Mouse (Mus musculus): Measurements from ENCODE around the gene Vpreb1. TPM values are rescaled to one million over a fixed set of nuclear protein-coding genes. Genes with fewer than 3 reads are reported as not detected.

The Vpreb1 gene
- polyA plus RNA-seq, 1 experiment, result 0.83 TPM

DNA sequence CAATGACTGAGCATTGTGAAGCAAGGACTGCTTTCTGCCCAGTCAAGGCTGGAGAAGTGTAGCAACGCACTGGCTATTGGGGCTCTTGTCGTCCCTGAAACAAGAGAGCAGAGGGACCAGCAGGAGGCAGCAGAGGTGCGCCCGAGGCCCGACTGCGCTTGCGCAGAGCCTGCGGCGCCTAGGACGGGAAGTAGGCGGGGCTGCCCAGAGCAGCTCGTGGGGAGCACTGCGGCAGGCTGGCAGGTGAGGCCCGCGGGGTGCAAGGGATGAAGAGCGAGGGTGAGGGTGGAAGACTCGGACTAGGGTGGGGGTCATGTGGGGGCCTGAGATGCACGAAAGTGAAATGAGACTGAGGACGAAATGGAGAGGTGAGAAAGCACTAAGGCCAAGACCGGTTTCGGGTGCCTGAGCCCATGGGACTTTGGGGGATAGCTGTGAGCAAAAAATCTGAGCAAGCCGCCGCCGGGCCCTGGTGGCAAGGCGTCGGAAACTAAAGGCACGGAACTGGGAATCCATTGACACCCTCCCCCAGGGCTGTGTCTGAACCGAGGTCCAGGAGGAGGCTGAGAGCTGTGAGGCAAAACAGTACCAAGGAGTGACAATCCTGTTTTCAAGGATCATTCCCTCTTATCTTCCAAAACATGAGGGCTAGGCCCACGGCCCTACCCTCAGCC is 25.9 kb upstream of the Vpreb1 start, which contains the start of gene Ppm1f:
Ppm1f (plus strand) TSS at position 88 of the 674 bp plus-strand sequence.
- Histone ChIP-seq H3K27me3 (ENCODE audit: control insufficient read depth, insufficient read depth, insufficient read length) (no peaks in the 10 kb centered on the region), H3K4me2 (ENCODE audit: low read depth) (peak within 1 kb of the TSS; percentile 97), H3ac (ENCODE audit: control insufficient read depth, insufficient read length) (peak within 1 kb of the TSS; percentile 50), H3K4me3 (peak within 1 kb of the TSS; percentile 59), H3K36me3 (ENCODE audit: control insufficient read depth, insufficient read depth) (peaks cover under 1% of the 10 kb centered on the region), H3K79me2 (ENCODE audit: control insufficient read depth, insufficient read depth) (no peaks in the 10 kb centered on the region)
- peak; percentile 89 for TF ChIP-seq POLR2A (IDR thresholded peaks at IDR 0.05; ENCODE audit: insufficient read length, low read depth)
- no peak for TF ChIP-seq SRF (IDR thresholded peaks at IDR 0.05; ENCODE audit: control insufficient read depth, insufficient read length, low read depth)
- TF ChIP-seq E2F4 (IDR thresholded peaks at IDR 0.05; ENCODE audit: insufficient read depth), result no peak
- TF ChIP-seq POLR2AphosphoS2 (IDR thresholded peaks at IDR 0.05; ENCODE audit: insufficient read length, low read depth), result peak; percentile 87
- no peak for TF ChIP-seq REST (IDR thresholded peaks at IDR 0.05; ENCODE audit: insufficient read depth, insufficient read length)
- peak in 1 of 3 experiments; percentile 45 for TF ChIP-seq MYOD1 (IDR thresholded peaks at IDR 0.05; ENCODE audit: control insufficient read depth in 1 of 3, insufficient read length in 2 of 3, low read depth in 2 of 3)
- TF ChIP-seq TCF3 (IDR thresholded peaks at IDR 0.05; ENCODE audit: insufficient read length, low read depth), result no peak
- TF ChIP-seq MYOG (IDR thresholded peaks at IDR 0.05; ENCODE audit: control insufficient read depth in 1 of 3, insufficient read depth in 1 of 3, insufficient read length in 2 of 3, low read depth in 2 of 3), result peak in 1 of 3 experiments; percentile 30
- no peak for TF ChIP-seq CEBPB (IDR thresholded peaks at IDR 0.05; ENCODE audit: insufficient read depth, poor library complexity, severe bottlenecking)
- no peak for TF ChIP-seq TCF12 (IDR thresholded peaks at IDR 0.05; ENCODE audit: insufficient read depth, poor library complexity, severe bottlenecking)
- no peak for TF ChIP-seq MAX (IDR thresholded peaks at IDR 0.05; ENCODE audit: low read depth)

DNA sequence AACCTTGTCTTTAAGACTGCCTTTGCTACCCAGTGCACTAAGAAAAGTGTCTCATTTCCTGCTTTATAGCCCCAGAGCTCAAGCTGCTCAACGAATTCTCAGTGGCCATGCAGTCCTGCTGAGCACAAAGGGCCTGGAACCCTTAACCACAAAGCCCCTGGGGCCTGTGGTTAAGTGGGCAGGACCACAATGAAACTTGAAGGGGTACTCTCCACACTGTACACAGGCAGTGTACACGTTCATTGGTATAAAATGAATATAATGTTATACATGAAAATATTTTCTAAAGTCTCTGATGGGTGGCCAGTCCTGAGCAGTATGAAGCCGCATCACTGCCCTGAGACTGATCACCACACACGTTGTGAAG is 25.4 kb upstream of the Vpreb1 start:
- peak overlapping the region; percentile 50 for H3ac ChIP-seq (ENCODE audit: control insufficient read depth, insufficient read length)
- H3K4me2 ChIP-seq (ENCODE audit: low read depth), result peak overlapping the region; percentile 97
- H3K4me3 ChIP-seq, result peak overlapping the region; percentile 59
- H3K36me3 ChIP-seq (ENCODE audit: control insufficient read depth, insufficient read depth), result peaks cover 6% of the 10 kb centered on the region
- no peaks in the 10 kb centered on the region for H3K79me2 ChIP-seq (ENCODE audit: control insufficient read depth, insufficient read depth)
- no peaks in the 10 kb centered on the region for H3K27me3 ChIP-seq (ENCODE audit: control insufficient read depth, insufficient read depth, insufficient read length)
- TF ChIP-seq MAX (IDR thresholded peaks at IDR 0.05; ENCODE audit: low read depth), result no peak
- no peak for TF ChIP-seq E2F4 (IDR thresholded peaks at IDR 0.05; ENCODE audit: insufficient read depth)
- TF ChIP-seq REST (IDR thresholded peaks at IDR 0.05; ENCODE audit: insufficient read depth, insufficient read length), result no peak
- no peak for TF ChIP-seq POLR2AphosphoS2 (IDR thresholded peaks at IDR 0.05; ENCODE audit: insufficient read length, low read depth)
- no peak for TF ChIP-seq MYOG (IDR thresholded peaks at IDR 0.05; ENCODE audit: control insufficient read depth in 1 of 3, insufficient read depth in 1 of 3, insufficient read length in 2 of 3, low read depth in 2 of 3)
- no peak for TF ChIP-seq CEBPB (IDR thresholded peaks at IDR 0.05; ENCODE audit: insufficient read depth, poor library complexity, severe bottlenecking)
- TF ChIP-seq TCF12 (IDR thresholded peaks at IDR 0.05; ENCODE audit: insufficient read depth, poor library complexity, severe bottlenecking), result no peak
- TF ChIP-seq TCF3 (IDR thresholded peaks at IDR 0.05; ENCODE audit: insufficient read length, low read depth), result no peak

DNA sequence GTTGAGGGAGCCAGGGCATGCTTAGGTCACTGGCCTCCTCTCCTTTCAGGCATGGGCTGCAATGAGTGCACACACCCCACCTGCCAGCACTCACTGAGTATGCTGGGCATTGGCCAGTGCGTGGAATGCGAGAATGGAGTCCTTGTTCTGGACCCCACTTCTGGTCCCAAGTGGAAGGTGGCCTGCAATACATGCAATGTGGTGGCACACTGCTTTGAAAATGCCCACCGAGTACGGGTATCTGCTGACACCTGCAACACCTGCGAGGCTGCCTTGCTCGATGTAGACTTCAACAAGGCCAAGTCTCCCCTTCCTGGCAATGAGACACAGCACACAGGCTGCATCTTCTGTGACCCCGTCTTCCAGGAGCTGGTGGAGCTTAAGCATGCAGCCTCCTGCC is 21.7 kb upstream of the Vpreb1 start:
- Histone ChIP-seq H3K79me2 (ENCODE audit: control insufficient read depth, insufficient read depth) (no peaks in the 10 kb centered on the region), H3K4me2 (ENCODE audit: low read depth) (no peak overlapping the region), H3ac (ENCODE audit: control insufficient read depth, insufficient read length) (no peak overlapping the region), H3K36me3 (ENCODE audit: control insufficient read depth, insufficient read depth) (peaks cover 23% of the 10 kb centered on the region), H3K27me3 (ENCODE audit: control insufficient read depth, insufficient read depth, insufficient read length) (no peaks in the 10 kb centered on the region), H3K4me3 (no peak overlapping the region)
- peak; percentile 35 for TF ChIP-seq POLR2AphosphoS2 (IDR thresholded peaks at IDR 0.05; ENCODE audit: insufficient read length, low read depth)
- no peak for TF ChIP-seq CEBPB (IDR thresholded peaks at IDR 0.05; ENCODE audit: insufficient read depth, poor library complexity, severe bottlenecking)

DNA sequence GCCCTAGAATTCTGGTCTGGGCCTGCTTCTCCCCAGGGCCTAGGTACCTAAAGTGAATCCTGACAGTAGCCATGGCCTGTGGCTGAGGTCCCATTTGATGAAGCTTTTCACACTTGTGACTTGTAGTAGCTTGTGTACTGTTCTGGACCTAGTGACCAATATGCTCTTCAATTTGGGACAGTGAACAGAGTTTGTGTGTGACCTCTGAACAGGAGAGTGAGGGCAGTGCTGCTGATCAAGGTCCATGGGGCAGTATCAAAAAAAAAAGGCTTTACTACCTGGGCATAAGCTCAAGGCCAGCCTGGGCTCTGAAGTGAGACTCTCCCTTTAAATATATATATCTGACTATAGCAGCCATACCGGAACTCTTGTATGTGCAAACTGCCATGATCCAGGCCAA is 17.7 kb upstream of the Vpreb1 start:
- no peak overlapping the region for H3K4me3 ChIP-seq
- H3K27me3 ChIP-seq (ENCODE audit: control insufficient read depth, insufficient read depth, insufficient read length), result no peaks in the 10 kb centered on the region
- no peak for TF ChIP-seq POLR2AphosphoS2 (IDR thresholded peaks at IDR 0.05; ENCODE audit: insufficient read length, low read depth)
- TF ChIP-seq MYOG (IDR thresholded peaks at IDR 0.05; ENCODE audit: control insufficient read depth in 1 of 3, insufficient read depth in 1 of 3, insufficient read length in 2 of 3, low read depth in 2 of 3), result no peak
- no peak for TF ChIP-seq POLR2A (IDR thresholded peaks at IDR 0.05; ENCODE audit: insufficient read length, low read depth)
- TF ChIP-seq REST (IDR thresholded peaks at IDR 0.05; ENCODE audit: insufficient read depth, insufficient read length), result no peak
- TF ChIP-seq MAX (IDR thresholded peaks at IDR 0.05; ENCODE audit: low read depth), result no peak
- H3ac ChIP-seq (ENCODE audit: control insufficient read depth, insufficient read length), result no peak overlapping the region
- H3K4me2 ChIP-seq (ENCODE audit: low read depth), result no peak overlapping the region
- H3K36me3 ChIP-seq (ENCODE audit: control insufficient read depth, insufficient read depth), result peaks cover 54% of the 10 kb centered on the region
- no peaks in the 10 kb centered on the region for H3K79me2 ChIP-seq (ENCODE audit: control insufficient read depth, insufficient read depth)

DNA sequence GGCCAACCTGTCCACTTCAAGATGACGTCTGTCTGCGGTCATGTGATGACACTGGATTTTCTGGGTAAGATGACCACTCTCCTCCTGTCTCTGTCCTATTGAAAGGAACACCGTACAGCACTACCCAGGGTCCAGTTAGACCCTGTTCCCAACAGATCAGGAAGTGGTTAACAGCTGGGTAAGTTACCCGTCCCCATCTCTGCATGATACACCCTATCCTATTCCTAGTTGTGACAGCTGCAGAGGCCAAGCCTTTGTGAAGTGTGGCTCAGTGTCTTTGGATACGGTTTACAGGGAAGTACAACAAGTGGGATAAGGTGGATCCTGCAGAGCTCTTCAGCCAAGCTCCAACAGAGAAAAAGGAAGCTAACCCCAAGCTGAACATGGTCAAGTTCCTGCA is 8.4 kb upstream of the Vpreb1 start:
- Histone ChIP-seq H3K4me3 (no peak overlapping the region), H3K27me3 (ENCODE audit: control insufficient read depth, insufficient read depth, insufficient read length) (no peaks in the 10 kb centered on the region), H3ac (ENCODE audit: control insufficient read depth, insufficient read length) (no peak overlapping the region), H3K79me2 (ENCODE audit: control insufficient read depth, insufficient read depth) (peaks cover 8% of the 10 kb centered on the region), H3K4me2 (ENCODE audit: low read depth) (no peak overlapping the region), H3K36me3 (ENCODE audit: control insufficient read depth, insufficient read depth) (peaks cover 53% of the 10 kb centered on the region)
- TF ChIP-seq MYOD1 (IDR thresholded peaks at IDR 0.05; ENCODE audit: control insufficient read depth in 1 of 3, insufficient read length in 2 of 3, low read depth in 2 of 3) (peak in 1 of 3 experiments; percentile 12), MYOG (IDR thresholded peaks at IDR 0.05; ENCODE audit: control insufficient read depth in 1 of 3, insufficient read depth in 1 of 3, insufficient read length in 2 of 3, low read depth in 2 of 3) (no peak)

All from myocyte (in vitro differentiated cells).